Mouse (Mus musculus) liver, adult (tissue): Measurements from ENCODE around the gene Pmfbp1.

Experiments used
- GATA4 ChIP-seq: IDR thresholded peaks from 2 replicates; pipeline ENCODE4 v1.6.1; 2014; ENCODE audit warnings: mild to moderate bottlenecking, low read length; ENCODE audit not compliant: insufficient replicate concordance

Gene Pmfbp1

DNA sequence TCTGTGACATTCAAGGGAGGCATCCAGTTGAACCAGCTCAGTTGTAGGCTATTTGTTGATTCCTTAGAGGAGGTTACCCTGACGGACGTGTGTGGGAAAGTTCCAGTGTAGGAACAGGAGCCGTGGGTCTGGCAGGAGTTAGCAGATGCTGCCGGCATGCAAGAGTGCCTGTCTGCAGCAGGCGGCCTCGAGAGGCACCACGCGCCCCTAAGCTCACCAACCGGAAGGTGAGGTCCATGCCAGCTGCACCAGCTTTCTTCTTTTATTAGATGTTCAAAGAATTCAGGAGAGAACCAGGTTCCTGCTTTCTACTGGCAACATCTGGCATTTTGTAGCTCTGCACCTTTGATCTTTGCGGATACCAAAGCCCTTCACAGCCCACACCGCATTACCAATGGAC, 9.1 kb upstream of the Pmfbp1 start:
- TF ChIP-seq GATA4, result no peak

DNA sequence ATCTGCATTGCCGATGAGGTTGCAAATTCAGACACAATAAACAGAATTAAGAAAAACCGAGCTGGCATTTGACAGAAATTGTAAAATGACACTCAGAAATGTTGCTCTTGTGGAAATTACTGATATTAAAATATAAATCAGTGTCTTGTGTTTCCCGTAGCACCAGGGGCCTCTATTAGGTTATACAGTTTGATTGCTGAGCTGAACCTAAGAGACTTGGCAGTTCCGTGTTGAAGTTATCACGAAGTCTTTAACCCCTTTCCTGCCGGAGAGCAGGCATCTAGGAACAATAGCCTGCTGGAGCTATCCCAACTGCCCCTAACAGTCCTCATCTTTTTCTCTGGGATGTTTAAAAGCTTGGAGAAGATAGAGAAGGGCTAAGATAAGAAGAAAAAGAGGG, 8.3 kb upstream of the Pmfbp1 start:
- no peak for TF ChIP-seq GATA4

DNA sequence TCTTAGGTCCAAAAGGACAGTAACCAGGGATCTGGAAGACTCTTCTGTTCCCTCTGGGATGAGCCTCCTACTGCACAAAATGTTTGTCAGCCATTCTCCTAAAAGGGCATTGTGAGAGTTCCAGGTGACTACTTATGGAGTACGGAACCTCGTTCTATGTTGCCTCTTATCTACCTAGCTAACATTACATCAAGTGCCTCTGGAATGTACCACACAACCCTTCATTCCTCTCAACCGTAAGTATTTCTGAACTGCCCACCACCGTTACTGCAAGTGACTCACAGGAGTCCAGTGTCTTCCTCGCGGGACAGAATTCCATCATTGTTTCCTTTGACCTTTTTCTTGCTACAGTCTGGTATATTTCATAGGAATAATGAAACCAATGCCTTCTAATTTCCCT, 1.0 kb upstream of the Pmfbp1 start:
- no peak for TF ChIP-seq GATA4

- no peak for TF ChIP-seq GATA4
Observed at GRCm38 (mm10) chr8:109494601-109495000, 774 bp downstream of the Pmfbp1 start.

DNA sequence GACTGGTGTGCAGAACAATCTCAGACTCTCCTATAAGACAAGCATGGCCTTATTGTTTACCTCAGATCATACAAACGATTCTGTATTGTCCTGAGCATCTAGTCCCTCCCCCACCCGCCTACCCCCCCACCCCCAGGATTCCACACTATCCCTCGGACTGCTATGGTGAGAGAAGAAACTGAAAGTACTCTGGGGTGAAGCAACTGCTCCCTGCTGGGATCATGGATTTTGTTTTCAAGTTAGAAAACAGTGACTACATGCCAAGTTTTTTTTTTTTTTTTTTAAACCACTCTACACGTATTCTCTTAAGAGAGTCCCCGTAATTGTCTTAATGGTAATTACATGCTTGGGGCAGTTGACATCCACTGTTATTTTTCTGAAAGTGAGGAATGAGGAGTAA, 3.6 kb downstream of the Pmfbp1 start:
- no peak for TF ChIP-seq GATA4

DNA sequence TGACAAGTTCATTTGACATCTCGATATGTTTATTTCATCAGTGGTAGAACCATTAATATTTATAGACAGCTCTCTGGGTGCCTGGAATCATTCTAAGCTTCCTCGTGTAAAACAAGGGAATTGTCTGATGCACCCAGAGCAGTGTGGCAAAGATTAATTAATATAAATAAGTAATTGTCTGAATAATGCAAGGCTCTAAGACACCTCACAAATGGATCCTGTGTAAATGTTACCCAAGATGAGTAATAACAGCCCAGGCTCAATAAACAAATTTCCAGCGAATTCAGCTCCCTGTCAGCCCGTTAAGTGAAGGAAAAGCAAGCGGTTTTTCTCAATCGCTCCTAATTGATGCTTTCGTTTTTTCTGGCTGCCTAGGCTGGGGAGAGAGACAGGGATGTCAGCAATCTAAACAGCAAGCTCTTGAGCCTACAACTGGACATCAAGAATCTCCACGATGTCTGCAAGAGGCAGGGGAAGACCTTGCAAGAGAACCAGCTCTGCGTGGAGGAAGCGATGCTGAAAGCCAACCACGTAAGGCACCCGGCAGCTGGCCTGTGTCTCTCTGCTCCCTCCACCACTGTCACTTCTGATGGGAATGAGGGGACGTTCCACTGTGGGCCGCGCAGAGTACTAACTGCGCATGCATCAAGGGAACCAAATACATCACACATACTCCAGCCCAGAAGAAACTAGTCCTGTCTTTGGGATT, 5.3 kb downstream of the Pmfbp1 start:
- no peak for TF ChIP-seq GATA4

DNA sequence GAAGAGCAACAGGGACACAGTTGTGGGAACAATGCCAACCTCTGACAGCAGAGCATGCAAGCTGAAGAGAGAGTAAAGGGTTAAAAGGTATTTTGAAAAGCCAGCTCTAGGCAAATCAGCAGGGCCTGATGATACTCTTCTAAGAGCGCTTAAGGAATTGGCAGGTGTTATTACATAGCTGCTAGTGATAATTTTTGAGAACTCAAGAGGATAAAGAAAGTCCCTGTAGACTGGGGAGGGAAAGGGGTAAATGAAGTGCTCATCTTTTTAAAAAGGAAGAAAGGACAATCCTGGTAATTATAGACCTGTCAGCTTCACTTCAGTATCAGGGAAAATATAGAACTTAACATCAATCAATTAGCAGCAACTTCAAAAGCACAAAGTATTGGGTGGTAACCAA, 9.7 kb downstream of the Pmfbp1 start:
- TF ChIP-seq GATA4, result no peak

DNA sequence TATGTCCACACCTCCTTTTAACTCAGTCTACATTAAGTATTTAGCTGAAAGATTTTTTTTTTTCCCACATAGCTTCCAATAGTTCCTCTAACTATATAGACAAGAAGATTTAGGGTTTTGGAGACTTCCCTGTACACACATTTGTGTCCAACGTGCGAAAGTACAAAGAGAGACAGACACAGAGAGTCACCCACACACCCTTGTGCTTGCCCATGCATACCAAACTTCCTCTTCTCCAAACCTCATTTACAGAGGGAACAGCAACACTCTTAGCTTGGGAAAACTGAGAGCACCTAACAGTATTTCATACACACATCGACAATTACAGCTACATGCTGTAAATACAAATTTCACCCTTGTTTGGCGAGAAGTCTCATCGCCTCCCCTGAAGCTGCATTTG, 11.7 kb downstream of the Pmfbp1 start:
- no peak for TF ChIP-seq GATA4

GRCm38 (mm10) chr8:109524008-109524407, 30.2 kb downstream of the Pmfbp1 start:
- no peak for TF ChIP-seq GATA4

- no peak for TF ChIP-seq GATA4
Observed at GRCm38 (mm10) chr8:109535140-109535990, 41.5 kb downstream of the Pmfbp1 start.

- TF ChIP-seq GATA4, result no peak
Observed at GRCm38 (mm10) chr8:109536703-109537102, 42.9 kb downstream of the Pmfbp1 start.

- TF ChIP-seq GATA4, result no peak
Observed at GRCm38 (mm10) chr8:109542165-109542564, 48.3 kb downstream of the Pmfbp1 start.

GRCm38 (mm10) chr8:109542748-109543519, 49.1 kb downstream of the Pmfbp1 start:
- no peak for TF ChIP-seq GATA4

DNA sequence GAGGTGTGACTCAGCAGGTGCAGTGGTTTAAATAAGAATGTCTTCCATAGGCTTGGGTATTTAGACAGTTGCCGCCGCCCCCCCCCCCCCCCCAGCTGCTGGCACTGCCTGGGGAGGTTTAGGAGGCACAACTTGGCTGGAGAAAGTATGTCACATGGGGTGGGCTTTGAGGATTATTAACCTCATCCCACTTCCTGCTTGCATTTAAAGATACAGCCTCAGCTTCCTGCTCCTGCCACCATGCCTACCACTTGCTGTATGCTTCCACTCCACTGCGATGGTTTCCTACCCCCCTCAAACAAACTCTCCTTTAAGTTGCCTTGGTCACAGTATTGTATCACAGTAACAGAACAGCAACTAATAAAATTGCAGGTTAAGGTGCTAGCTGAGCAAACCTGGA, 50.2 kb downstream of the Pmfbp1 start:
- TF ChIP-seq GATA4, result no peak

DNA sequence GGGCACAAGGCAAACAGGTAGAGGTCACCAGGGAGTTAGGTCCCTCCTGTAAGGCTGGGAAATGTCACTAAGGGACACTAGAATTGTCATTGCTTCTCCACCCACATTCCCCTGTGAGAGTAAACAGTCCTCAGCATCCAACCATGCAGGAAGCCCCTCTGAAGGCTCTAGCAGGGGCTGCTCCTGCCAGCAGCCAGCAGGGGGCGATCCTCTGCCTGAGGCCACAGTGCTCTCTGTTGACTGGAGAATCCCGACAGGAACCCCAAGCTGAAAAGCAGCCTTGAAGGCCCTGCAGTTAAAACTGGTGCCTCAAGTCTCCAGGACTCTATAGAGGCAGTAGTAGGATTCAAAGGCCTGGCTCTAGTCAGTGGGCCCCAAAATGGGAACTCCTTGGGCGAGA, 57.8 kb downstream of the Pmfbp1 start:
- TF ChIP-seq GATA4, result no peak

- TF ChIP-seq GATA4, result no peak
Observed at GRCm38 (mm10) chr8:109563881-109564280, 70.1 kb downstream of the Pmfbp1 start.
